Mouse (Mus musculus) ovary, postnatal 10 days (tissue): ENCODE data around the gene Depdc1b.

ENCODE experiments used
- DNase-seq: peaks from one replicate; pipeline ENCODE4 v3.0.0; 2022; ENCODE audit warnings: low spot score

The Depdc1b gene

DNA sequence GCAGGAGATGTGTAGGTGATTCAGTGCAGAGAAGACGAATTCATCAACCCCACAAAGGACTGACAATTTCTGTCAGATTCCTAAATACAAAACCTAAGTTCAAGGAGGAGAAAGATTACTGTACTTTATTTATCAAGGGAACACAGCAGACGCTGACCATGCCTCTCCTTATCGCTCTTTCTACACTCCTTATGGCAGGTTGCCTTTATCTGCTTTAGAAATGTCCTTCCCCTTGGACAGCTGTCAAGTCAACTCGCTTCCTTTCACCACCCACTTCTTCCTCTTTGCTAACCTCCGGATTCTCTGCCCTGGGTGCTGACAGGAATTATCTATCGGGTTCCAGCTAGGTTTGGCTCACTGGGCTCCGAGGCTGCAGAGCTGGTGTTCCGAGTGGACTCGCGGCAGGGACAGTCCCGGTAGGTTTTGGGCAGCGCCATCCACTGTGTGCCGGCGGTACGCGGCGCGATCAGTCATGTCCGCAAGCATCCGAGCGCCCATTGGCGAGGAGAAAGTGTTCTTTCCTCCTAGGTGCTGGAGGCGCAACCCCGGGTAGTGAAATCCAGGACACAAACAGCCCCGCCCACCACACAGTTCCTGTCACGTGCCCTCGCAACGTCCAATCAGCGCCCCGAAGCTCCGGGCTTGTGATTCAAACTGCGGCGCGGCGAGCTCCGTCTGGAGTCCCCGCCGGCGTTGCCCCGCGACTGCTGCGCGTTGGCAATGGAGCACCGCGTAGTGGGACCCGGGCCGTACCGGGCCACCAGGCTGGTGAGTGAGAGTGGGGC is at the start of gene Depdc1b:
TSS of gene Depdc1b (plus strand) at position 631 of the 785 bp plus-strand sequence.
- peak; percentile 85 for DNase-seq

DNA sequence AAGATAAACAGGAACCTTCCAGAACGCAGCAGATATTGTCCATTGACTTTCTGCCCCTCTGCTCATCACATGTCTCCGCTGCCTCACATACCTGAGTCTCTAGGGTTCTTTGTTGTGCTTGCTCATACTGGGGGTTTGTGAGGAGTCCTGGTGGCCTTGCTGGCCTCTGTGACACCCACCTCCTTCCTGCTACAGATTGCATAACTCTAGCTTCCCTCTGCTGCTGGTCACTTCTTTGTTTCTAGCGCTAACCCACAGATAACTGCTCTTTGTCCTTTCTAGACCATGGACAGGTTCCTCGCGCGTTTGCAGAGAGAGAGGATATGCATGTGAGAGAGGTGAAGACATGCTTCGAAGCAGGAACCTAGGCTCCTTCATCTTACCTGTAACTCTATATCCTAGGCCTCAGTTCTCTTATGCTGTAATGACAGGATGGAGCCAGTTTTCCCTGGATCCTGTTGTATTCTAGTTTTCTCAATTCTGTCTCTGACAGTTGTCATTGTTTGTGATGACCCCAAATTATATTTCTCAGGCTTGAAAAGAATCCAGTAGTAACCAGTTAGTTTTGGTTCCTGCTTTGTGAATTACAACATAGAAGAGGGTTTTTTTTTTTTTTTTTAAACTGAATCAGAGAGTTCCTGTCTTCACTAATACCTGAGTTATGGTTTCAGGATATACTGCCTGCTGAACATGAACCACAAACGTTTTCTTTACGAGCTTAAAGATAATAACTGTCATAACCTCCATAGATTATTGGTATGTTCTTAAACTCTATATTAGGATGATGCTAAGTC is 48.1 kb upstream of the Depdc1b start:
- DNase-seq = no peak

DNA sequence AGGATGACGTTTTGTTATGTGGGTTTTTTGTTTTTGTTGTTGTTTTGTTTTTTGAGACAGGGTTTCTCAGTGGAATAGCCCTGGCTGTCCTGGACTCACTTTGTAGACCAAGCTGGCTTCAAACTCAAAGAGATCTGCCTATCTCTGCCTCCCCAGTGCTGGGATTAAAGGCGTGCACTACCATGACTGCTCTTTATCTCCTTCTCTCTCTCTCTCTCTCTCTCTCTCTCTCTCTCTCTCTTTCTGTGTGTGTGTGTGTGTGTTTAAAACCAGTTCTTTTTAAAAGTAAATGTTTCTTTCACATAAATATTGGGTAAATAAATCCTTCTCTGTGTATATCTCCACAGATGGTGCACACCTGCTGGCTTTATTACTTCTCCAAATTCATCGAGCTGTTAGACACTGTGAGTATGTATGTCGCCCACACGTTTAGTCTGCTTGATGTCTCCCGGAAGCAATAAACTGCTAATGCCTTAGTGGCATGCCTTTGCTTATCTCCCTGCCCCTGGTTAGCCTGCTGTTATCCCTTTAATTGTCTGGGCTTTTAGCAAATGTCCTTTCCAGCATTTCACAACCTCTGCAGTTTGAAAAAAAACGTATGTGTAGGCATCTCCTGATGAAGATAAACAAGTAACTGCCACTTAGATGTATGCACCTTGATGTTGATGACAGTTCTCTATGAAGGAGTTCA is 44.5 kb upstream of the Depdc1b start:
- no peak for DNase-seq

DNA sequence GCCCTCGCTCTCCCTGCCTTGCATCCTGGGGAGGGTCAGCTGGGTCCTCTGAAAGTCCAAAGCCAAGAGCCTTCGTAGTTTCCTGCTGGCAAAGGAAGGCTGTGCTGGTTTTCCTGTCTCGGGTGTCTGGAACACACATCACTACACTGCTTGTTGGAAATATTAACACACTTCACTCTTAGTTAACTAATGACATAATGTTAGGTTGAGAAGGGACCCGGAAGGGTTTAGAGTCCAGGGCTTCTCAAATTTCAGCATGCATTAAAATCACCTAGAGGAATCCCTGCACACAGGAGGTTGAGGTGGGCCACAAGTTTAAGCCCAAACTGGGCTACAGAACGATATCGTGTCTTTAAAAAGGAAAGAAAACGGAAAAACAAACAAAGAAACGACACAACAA is 43.8 kb upstream of the Depdc1b start:
- DNase-seq = no peak

DNA sequence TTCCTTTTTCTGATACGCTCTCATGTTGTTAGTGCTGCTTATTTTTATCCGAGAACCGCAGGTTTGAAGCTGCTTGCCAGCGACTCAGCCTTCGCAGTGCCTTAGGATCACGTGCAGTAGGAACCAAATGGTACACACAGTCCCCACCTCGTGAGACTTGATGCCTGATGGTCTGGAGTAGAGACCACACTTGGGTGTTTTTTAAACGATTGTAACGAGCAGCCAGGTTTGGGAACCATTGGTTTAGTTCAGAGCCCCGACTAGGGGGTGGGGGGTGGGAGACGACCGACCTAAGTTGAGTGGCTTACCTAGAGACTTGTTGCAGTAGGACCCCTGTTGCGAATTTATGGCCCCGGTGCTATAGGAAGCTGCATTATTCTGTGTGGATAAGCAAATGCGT is 43.1 kb upstream of the Depdc1b start:
- no peak for DNase-seq

DNA sequence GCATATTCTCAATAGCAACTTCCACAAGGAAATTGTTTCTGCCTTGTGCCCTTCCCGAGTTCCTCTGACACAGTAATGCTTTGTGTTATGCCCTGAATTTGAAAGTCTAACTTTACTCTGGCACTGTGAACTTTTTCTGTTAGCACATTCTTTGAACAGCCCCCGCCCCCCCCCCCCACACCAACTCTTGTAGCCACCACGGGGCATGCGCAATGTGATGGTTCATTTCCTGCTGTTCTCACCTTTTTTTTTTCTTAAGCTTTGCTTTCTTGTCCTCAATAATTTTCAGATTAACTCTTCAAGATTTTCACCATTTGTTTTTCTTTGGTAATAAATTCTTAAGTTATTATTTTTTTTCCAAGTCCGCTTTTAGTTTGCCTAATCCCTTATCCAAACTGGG is 42.7 kb upstream of the Depdc1b start:
- DNase-seq = no peak

DNA sequence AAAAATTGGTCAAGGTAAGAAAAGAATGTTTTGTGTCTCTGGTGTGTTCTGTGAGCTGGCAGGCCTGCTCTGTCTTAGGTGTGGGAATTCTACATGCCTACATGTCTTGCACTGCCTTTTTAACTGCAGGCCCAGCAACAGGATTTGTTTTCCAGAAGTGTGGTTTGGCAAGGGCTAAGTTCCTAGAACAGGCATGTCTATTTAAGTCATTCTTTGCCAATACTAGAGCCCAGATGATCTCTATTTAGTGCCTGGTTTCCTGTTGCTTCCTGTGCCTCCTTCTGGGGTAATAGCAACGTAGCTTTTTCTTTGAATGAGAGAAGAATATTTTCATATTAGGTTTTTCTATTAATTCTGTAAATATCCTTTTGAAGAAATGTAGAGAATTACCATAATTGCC is 39.6 kb upstream of the Depdc1b start:
- DNase-seq = no peak

DNA sequence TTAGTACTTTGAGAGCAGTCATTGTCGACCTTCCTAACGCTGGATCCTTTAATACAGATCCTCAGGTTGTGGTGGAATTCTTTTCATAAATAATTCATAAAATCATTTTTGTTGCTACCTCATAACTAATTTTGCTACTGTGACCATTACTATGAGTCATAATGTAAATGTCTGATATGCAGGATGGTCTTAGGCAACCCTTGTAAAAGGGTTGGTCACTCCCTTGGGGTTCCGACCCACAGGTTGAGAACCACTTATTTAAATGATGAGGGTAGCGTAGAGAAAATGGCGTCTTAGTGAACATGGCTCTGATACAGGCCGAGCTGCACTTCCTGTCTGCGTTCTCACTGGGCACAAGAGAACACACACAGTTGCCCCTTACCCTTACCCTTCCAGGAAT is 38.8 kb upstream of the Depdc1b start:
- DNase-seq = no peak

DNA sequence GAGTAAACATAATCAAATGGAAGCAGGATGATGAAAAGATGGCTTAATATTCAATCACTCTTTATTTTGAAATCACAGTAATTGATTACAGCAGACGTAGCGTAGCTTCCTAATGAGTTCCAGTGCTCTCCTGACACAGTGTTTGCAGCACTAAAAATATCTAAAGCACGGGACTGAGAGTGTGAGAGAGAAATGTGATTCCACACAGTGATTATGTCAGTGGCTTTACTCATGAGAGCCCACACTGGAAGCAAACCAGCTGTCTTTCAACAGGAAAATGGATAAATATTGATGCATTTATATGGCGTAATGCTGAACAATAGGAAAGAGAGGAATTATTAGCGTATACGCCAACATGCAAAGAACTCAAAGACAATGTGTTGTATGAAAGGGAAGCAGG is 37.5 kb upstream of the Depdc1b start:
- DNase-seq = no peak

DNA sequence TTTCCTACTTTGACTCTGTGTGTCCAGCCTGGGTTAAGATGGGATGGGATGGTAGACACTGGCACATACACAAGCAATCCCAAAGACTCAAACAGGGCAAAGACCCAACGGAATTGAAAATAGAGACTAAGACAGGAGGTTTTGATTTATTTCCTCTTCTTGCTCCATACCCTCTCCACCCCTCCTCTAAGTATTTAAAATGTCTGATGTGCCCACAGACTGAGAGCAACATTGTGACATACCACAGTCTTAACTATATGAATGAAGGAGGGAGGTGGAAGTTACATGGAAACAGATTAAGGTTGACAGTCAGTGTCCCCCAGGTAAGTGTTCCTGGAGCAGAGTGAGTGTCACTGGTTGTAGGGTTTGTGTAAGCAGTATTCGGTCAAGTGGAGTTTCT is 31.8 kb upstream of the Depdc1b start:
- DNase-seq = no peak

DNA sequence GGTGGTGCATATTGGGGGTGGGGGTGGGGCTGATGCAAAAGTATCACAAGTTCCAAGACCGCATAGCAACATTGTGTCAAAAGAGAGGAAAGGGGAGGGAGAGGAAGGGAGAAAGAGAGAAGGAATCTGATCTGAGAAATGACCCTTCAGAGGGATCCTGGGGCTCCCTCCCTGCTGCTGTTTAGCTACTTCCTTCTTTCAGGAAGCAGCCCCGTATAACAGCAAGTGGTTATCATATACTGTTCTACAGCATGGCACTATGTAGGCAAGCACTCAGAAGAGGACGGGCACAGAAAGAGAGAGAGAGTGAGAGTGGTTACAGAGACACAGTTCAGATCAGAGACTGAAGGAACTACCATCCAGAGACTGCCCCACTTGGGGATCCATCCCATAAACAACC is 28.2 kb upstream of the Depdc1b start:
- DNase-seq = no peak

DNA sequence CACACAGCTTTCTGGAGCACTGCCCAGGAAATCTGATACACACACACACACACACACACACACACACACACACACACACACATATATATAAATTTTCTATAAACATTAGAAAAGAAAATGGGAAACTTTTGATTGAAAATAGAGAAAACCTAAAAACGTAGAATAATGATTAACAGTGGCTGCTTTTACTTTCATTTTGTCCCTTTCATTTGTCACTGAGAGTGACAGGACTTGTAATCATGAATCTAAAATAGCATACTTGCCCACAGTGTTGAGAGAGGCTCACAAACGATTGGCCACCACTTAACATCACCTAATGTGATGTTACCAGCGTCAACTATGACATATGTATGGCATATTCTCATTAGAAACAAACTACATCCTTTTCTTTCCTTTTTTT is 26.7 kb upstream of the Depdc1b start:
- DNase-seq = no peak

DNA sequence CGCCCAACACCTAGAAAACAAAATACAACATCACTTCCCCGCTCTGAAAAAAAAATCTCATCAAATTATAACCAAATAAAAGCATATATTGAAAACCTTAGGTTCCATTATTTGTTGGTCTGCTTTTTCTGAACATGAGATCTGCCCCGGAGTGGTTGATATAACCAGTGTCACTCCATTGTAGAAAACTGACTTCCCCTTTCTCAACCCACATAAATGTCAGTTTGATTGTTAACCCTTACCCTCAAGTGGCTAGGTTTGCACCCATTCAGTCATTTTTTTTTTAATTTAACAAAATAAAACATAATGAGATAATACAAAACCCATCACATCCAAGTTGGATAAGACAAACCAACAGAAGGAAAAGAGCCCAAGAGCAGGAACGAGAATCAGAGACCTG is 25.8 kb upstream of the Depdc1b start:
- DNase-seq = no peak

DNA sequence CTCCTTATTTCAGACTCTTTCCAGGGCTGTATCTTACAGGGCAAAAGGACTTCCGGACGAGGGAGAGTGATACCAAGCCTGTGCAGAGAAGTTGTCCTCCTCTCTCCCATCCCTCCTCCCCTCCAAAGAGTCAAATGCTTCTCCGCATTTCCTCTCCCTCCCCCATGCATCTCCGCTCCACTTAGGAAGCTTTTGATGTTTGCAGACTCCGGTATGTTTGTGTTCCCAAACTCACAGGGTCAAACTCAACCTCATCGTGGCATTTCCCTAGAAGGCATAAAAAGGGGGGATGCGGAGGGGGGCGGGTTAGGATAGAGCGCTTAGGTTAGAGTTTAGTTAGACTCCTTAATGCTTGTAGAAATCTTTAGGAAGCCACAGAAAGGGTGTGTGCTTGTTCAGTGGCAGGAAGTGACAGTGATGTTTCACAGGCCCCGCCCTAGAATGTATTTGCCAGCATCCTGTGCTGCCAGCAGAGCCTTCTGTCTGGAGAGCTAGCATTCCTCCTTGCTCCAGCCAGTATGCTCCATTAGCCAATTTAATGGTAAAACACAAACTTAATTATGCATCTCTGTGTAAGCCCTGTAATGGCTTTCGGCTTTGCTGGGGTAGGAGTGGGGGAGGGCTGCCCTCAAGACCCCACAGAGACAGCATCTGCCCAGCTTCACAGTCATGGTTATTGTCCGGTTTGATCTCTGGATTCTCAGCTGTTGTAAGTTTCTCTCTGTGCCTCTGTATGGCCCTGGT is 18.6 kb upstream of the Depdc1b start:
- DNase-seq = no peak

DNA sequence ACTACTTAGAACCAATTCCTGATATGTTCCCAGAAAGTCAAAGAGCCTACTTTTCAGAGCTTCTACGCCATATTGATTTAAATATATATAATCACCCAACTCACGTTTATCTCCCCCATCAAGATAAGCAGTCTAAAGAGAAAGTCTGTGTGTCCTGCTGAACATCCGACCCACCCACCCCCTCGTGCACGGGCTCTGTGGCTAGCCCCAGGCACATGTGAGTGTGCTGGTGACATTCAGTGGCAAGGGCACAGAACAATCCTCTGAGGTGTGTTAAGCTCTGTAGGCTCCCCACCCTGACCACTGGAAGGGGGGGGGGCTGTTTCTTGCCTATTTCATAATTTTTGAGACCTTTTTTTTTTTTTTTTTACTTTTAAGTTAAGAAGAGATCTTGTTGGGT is 17.9 kb upstream of the Depdc1b start:
- no peak for DNase-seq

DNA sequence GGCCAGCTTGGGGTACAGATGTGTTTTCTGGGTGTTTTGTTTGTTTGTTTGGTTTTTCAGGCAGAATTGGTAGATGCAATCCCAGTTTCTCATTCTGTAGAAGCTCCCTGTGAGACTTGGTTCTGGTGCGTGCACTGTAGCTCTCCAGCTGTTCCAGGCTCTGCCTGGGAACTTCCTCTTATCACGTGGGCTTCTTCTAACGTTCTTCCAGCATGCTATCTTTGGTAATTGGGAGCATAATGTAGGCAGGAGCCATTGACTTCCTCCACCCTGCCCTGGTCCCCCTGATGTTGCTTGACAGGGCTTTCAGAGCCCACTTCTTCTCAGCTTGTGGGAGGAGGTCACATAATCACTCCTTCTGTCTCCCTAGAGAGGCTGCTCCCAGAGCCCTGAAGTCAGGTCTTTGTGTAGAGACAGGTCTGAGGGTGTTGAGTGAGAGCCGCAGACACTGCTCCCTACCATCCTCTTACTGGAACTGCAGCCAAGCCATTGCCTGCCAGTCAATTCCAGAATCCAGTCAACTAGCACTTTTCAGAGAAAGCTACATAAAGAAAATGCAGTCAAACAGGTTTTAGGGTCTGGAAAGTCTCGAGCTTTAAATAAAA is 15.7 kb upstream of the Depdc1b start:
- DNase-seq = no peak

DNA sequence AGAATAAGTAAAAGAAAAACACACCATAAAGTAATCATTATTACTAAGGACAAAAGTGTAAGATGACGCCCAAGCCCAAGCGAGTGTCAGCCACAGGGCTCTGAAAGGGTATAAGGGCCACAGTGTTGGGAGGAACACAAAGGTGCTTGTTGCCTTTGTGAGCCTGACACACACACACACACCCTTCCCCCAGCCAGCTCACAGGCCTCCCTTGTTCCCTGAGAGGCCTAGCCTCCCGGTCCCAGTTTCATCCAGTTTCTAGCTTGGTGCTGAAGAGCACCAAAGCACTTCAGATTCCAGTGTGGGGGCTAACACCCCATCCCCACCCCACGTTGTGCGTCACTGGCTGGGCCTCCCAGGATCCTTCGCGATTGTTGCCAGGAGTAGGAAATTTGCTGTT is 14.7 kb upstream of the Depdc1b start:
- DNase-seq = no peak

DNA sequence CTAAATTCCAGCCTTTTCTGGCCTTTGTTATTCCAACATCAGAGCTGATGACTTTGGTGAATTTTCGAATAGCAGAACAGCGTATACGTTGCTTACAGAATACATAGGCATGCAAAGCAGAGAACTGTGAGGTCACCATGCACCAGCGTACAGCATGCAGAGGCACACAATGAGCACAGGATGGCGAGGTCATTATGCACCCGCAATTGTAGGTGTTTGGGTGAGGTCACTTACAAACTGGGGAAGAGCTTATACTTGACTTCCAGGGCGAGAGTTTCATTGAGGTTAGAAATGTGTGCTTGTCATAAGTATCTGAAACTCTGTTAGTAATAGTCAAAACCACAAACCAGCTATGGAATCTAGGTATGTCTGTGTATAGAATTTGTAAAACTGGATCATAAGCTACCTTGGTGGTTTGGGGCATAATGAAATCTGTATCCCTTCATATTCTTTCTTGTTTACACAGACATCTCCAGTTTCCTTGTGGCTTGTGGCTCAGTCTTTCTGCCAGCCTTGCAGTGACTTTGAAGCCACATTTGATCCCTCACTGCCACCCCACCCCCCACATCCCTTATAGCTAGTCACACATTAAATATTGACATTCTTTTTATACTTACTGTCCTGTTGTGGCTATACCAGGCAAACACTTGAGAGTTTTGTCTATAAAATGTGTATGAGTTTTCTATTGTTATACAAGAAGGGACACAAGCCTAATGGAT is 13.0 kb upstream of the Depdc1b start:
- no peak for DNase-seq

DNA sequence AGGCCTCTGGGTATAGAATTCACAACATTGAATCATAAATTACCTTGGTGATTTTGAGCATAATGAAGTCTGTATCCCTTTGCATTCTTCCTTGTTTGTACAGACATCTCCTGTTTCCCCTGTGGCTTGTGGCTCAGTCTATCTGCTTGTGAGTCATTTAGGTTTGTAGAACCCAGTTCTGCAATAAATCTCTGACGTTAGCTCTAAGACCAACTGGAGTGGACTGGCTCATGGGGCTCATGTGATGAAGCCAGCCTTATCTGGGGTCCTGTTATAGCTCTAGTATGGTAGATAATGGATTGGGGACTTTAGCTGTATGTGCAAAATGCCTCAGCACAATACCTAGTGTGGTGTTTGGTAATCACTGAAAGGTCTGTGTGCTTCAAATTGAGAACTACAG is 12.3 kb upstream of the Depdc1b start:
- DNase-seq = no peak

DNA sequence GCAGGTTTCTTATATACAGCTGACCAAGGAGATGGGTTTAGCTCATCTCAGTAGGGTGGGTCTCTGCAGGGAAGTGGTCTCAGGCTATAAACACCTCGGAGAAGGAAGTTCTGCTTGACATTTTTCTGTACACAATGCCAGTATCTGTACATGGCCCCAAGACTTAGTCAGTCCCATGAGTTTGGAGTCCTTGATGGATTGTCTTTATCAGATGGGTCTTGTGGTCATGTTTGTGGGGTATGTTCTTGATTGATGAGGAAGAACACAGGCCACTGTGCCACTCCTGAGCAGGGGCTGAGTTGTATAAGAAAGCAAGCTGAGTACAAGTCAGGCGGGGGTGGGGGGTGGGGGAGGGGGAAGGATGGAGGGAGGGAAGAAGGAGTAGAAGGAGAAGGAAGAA is 11.5 kb upstream of the Depdc1b start:
- DNase-seq = no peak

DNA sequence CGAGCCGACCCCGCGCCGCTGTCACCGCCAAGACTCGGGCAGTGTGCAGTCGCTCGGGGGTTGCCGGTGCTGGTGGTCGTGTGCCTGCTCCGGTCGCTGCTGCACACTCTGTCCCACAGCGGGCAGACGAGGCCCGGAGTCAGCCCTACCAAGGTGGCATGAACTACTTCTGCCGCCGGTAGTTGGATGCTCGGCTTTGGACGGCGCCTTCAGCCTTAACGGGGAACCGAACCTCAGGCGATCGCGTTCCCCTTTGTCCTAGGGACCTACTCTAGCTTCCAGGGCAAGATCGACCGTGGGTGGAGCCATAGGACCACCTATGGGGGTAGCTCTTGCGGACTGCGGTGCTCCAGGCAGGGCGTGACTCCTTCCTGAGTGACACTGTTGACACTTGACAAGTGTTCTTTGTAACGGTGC is 363 bp downstream of the Depdc1b start:
- no peak for DNase-seq
